Mouse (Mus musculus): ENCODE data around the gene Sgcd.

Sgcd gene

GRCm38 (mm10) chr11:47294741-47295140, 694.0 kb downstream of the Sgcd start:
- DNase-seq (ENCODE audit: low read depth, low spot score), result no peak

- DNase-seq (ENCODE audit: low read depth, low spot score), result peak; percentile 12
These were observed 712.2 kb downstream of the Sgcd start for GRCm38 (mm10) chr11:47276586-47276985.

GRCm38 (mm10) chr11:47268556-47268955, 720.2 kb downstream of the Sgcd start:
- DNase-seq (ENCODE audit: low read depth, low spot score), result no peak

- no peak for DNase-seq (ENCODE audit: low read depth, low spot score)
These were observed 724.3 kb downstream of the Sgcd start for GRCm38 (mm10) chr11:47264267-47264984.

- no peak for DNase-seq (ENCODE audit: low read depth, low spot score)
These were observed 738.5 kb downstream of the Sgcd start for GRCm38 (mm10) chr11:47250301-47250700.

GRCm38 (mm10) chr11:47248345-47248893, 740.4 kb downstream of the Sgcd start:
- DNase-seq (ENCODE audit: low read depth, low spot score), result no peak

GRCm38 (mm10) chr11:47247703-47248344, 740.9 kb downstream of the Sgcd start:
- DNase-seq (ENCODE audit: low read depth, low spot score), result no peak

GRCm38 (mm10) chr11:47242401-47242800, 746.4 kb downstream of the Sgcd start:
- no peak for DNase-seq (ENCODE audit: low read depth, low spot score)

- no peak for DNase-seq (ENCODE audit: low read depth, low spot score)
These were observed 760.5 kb downstream of the Sgcd start for GRCm38 (mm10) chr11:47228222-47228621.

- DNase-seq (ENCODE audit: low read depth, low spot score), result no peak
These were observed 764.6 kb downstream of the Sgcd start for GRCm38 (mm10) chr11:47224148-47224547.

GRCm38 (mm10) chr11:47211531-47211930, 777.2 kb downstream of the Sgcd start:
- DNase-seq (ENCODE audit: low read depth, low spot score), result no peak

- no peak for DNase-seq (ENCODE audit: low read depth, low spot score)
These were observed 782.3 kb downstream of the Sgcd start for GRCm38 (mm10) chr11:47206461-47206860.

GRCm38 (mm10) chr11:47199106-47199505, 789.7 kb downstream of the Sgcd start:
- no peak for DNase-seq (ENCODE audit: low read depth, low spot score)

- DNase-seq (ENCODE audit: low read depth, low spot score), result no peak
These were observed 800.2 kb downstream of the Sgcd start for GRCm38 (mm10) chr11:47188556-47188955.

GRCm38 (mm10) chr11:47174977-47175376, 813.8 kb downstream of the Sgcd start:
- no peak for DNase-seq (ENCODE audit: low read depth, low spot score)

GRCm38 (mm10) chr11:47170926-47171625, 817.7 kb downstream of the Sgcd start:
- DNase-seq (ENCODE audit: low read depth, low spot score), result no peak

- no peak for DNase-seq (ENCODE audit: low read depth, low spot score)
These were observed 821.4 kb downstream of the Sgcd start for GRCm38 (mm10) chr11:47167376-47167775.

GRCm38 (mm10) chr11:47158089-47158488, 830.7 kb downstream of the Sgcd start:
- no peak for DNase-seq (ENCODE audit: low read depth, low spot score)

- DNase-seq (ENCODE audit: low read depth, low spot score), result no peak
These were observed 831.8 kb downstream of the Sgcd start for GRCm38 (mm10) chr11:47156730-47157693.

- no peak for DNase-seq (ENCODE audit: low read depth, low spot score)
These were observed 833.8 kb downstream of the Sgcd start for GRCm38 (mm10) chr11:47154837-47155430.

- DNase-seq (ENCODE audit: low read depth, low spot score), result no peak
These were observed 839.2 kb downstream of the Sgcd start for GRCm38 (mm10) chr11:47149607-47150006.

All from R1 (cell line).